Mouse (Mus musculus) heart, adult 2 months (tissue): ENCODE measurements around the gene Syt14.

ENCODE experiments used
- CTCF ChIP-seq: fragments of 200-600 bp; IDR thresholded peaks from 2 replicates; pipeline ENCODE4 v1.8.1; 2022; ENCODE audit warnings: antibody characterized with exemption, mild to moderate bottlenecking, moderate library complexity
- POLR2A ChIP-seq: fragments of 200-500 bp; IDR thresholded peaks from 2 replicates; pipeline ENCODE4 v1.6.1; 2011; ENCODE audit warnings: mild to moderate bottlenecking, low read depth, low read length, control low read depth; ENCODE audit not compliant: insufficient read depth

GRCm38 (mm10) chr1:192847254-192847653, 188.3 kb downstream of the Syt14 start:
- TF ChIP-seq CTCF (no peak), POLR2A (no peak)
